Mouse (Mus musculus) liver, embryonic 14.5 days (tissue): ENCODE data around the gene Eml1.

Experiments used
- CTCF ChIP-seq: IDR thresholded peaks from 2 replicates; pipeline ENCODE4 v1.5.1; 2016; ENCODE audit warnings: antibody characterized with exemption, low read depth, control low read depth
- EP300 ChIP-seq: IDR thresholded peaks from 2 replicates; pipeline ENCODE4 v1.6.1; 2016; ENCODE audit warnings: antibody characterized with exemption, low read depth

DNA sequence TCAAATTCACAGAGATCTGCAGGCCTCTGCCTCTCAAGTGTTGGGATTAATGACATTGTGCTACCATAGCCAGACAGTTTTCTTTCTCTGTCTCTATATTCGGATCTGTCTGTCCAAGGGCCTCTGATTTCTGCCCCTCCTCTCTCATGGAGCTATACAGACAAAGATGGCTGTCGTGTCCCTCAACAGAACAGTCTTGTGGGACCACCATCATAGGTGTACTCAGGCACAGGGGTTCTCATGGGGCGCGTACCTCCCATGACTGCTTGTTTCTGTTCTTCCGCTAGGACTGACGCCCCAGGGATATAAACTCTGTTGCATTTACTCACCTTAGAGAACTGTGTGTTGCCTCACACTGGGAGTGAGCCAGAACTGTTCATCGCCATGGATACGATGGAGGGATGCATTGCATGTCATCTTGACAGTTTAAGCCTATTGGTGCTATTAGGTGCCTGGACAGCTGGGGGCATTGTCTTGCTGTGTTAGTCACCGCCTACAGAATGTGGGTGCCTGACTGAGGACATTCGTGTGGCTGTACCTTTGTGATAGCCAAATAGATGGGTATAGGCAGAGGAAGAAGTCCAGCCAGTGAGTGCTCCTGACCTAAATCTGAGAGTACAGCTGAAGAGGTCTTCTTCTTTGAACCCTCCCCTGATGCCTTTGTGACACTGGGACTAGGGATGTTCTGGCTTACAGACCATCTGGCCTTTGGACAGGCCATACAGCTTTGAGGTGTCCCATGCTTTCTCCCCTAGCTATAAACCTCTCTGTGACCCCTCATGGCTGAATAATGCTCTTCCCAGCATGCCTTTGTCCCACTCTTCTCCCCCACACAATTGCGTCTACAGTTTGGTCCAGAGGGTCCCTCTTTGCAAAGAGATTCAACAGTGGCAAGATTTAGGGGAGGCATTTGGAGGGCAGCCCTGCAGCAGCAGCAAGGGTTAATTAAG, 73.7 kb downstream of the Eml1 start:
- no peak for TF ChIP-seq CTCF
- no peak for TF ChIP-seq EP300
